Mouse (Mus musculus): Measurements from ENCODE around the gene Spata25. TPM values are rescaled to one million over a fixed set of nuclear protein-coding genes. Genes with fewer than 3 reads are reported as not detected.
A peak's percentile ranks its signal among the peaks of the same experiment; 100 is the strongest.
"Not testable (repeated sequence)": the region's sequence is repeated elsewhere in the genome, so short reads cannot be mapped to it uniquely, and the experiment has no call there.

Gene Spata25
- total RNA-seq, 2 experiments from 2014 or later, result 0.86 to 1.0 TPM

DNA sequence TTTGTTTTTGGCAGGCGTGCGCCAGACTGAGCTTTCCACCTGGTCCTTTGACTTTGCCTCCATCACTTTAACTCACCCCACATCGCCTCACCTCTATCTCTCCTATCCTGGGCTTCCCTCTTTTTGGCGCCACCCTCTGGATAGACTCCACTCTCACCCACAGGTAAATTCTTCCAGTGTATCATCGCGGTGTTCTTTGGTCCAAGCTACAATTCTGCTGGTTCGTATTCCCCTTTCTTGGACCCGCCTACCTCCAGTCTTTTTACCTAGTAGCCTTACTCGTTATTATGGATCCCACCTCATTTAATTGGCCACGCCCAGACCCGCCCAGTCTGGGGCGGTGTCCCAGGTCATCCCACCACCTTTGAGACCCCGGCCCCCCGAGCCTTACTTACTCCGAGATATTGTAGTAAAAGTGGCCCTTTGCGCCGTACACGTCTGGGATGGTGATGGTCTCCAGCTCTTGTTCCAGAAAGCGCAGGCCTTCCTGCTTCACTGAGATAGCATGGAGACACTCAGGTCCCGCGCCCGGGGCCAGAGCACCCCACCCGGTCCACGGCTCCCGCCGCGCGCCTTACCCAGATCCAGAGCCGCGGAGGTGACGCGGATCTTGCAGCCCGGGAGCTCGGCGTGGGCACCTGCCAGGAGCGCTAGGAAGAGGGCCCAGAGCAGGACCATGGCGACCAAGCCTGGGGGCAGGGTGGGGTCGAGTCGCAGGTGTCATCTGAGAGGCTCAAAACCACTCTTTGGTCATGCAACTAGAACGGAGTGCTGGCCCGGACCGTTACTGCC is 28.2 kb upstream of the Spata25 start:
- intact Hi-C loops (cut with DNase I), result loop anchor here (2.0 kb wide), 1 partner anchor 22 kb away; no protein-coding TSS in a partner anchor
- DNase-seq, result peak; percentile 40 to 41

DNA sequence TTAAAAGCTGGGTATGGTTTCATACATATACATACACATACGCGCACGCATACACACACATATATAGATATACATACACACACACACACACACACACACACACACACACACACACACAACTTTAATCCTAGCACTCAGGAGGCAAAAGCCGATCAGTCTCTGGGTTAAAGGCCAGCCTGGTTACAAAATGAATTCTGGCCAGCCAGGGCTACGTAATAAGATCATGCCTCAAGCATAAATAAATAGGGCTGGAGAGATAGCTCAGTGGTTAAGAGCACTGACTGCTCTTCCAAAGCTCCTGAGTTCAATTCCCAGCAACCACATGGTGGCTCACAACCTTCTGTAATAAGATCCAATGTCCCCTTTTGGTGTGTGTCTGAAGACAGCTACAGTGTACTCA is 27.2 kb upstream of the Spata25 start:
- DNase-seq; intact Hi-C loops (cut with DNase I): not testable (repeated sequence)

DNA sequence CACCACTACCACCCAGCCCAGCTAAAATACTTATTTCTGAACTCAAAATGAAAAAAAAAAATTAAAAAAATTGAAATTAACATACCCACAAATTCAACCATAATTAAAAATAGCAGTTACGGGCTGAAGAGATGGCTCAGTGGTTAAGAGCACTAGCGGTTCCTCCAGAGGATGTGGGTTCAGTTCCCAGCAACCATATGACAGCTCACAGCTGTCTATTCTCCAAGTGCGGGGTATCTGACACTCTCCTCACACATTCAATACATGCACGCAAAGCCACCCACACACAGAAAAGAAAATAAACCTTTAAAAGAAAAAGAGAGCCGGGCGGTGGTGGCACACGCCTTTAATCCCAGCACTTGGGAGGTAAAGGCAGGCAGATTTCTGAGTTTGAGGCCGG is 21.7 kb upstream of the Spata25 start:
- no peak for DNase-seq
- intact Hi-C loops (cut with DNase I), result no loop called here

DNA sequence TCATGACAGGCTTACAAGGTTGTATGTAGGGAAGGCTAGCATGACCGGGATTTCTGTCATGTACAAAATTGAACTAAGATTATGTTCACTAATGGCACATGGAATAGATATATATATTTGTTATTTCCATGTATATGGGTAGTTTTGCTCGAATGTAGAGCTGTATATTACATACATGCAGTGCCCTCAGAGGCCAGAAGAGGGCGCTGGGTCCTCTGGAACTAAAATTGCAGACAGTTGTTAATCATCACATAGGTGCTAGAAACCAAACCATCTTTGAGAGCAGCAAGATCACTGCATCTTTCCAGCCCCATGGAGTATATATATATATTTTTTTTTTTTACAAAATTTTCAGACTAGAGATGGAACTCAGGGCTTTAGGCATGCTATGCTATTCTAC is 17.4 kb upstream of the Spata25 start:
- intact Hi-C loops (cut with DNase I), result no loop called here
- DNase-seq, result no peak

- intact Hi-C loops (cut with DNase I), result loop anchor here (2.0 kb wide), 1 partner anchor 22 kb away; the partner anchor contains the start of gene Pltp
- no peak for DNase-seq
Observed at GRCm38 (mm10) chr2:164835164-164835563, 6.8 kb upstream of the Spata25 start.

DNA sequence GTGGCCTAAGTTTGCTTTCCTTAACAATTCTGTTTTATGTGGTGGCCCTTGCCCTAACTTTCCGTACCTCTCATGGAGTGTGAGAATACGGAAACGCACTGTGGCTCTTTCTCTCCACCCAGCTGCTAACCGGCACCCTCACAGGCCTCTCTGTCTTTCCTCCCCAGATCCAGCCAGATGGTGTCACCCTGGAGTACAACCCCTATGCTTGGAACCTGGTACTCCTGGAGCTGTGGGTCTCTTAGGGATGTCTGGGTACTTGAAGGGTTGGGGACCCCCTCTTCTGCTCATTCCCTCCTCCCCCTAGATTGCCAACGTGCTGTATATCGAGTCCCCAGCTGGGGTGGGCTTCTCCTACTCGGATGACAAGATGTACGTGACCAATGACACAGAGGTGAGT is 6.2 kb upstream of the Spata25 start:
- intact Hi-C loops (cut with DNase I), result loop anchor here (2.0 kb wide), 1 partner anchor 22 kb away; the partner anchor contains the start of gene Pltp
- DNase-seq, result peak in 1 of 2 experiments; percentile 21

- intact Hi-C loops (cut with DNase I), result loop anchor here (2.0 kb wide), 2 partner anchors 45 to 77 kb away; partner anchors contain the start of genes Pcif1 and Zfp335
- peak; percentile 88 to 93 for DNase-seq
Observed at GRCm38 (mm10) chr2:164833314-164833959, 5.1 kb upstream of the Spata25 start, which contains the start of gene Neurl2. Gene Neurl2 (minus strand): TSS chr2:164833456.

DNA sequence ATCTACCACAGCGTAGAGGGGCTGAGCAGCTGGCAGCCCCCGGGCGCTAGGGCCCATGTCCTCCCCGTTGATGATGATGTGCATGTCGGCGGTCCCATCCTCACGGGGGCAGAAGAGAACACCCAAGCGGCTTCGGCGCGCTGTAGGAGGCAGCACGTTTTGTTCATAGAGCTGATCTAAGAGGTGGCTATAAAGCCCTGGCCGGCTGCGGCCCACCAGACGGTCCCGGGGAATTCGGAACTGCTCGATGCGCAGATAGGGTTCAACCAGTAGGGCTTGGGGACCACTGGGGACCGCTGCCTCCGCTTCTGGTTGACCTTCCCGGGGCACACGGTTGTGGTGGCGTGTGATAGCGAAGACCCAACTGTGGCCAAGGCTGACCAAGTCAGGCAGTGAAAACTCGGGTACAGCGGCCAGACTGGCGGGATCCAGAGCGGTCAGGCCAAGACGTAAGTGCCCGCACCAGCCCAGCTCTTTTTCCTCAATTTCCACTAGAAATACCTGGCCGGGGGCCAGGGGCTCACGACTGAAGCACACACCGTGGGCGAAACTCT is 4.5 kb upstream of the Spata25 start, which contains the start of gene Ctsa:
TSS of gene Ctsa (plus strand) at position 126 of the 554 bp plus-strand sequence.
- intact Hi-C loops (cut with DNase I), result loop anchor here (2.0 kb wide), 2 partner anchors 46 to 78 kb away; partner anchors contain the start of genes Pcif1 and Zfp335
- DNase-seq, result peak; percentile 82

GRCm38 (mm10) chr2:164832032-164832747 is 3.9 kb upstream of the Spata25 start:
- DNase-seq, result no peak
- intact Hi-C loops (cut with DNase I), result loop anchor here (2.0 kb wide), 2 partner anchors 47 to 79 kb away; partner anchors contain the start of genes Pcif1 and Zfp335

- DNase-seq, result no peak
- intact Hi-C loops (cut with DNase I), result no loop called here
Observed at GRCm38 (mm10) chr2:164831029-164831428, 2.7 kb upstream of the Spata25 start.

GRCm38 (mm10) chr2:164829090-164829489 is 753 bp upstream of the Spata25 start:
- no peak for DNase-seq
- intact Hi-C loops (cut with DNase I), result loop anchor here (10.0 kb wide), 1 partner anchor 206 kb away; the partner anchor contains the start of gene Ncoa5

- intact Hi-C loops (cut with DNase I), result loop anchor here (10.0 kb wide), 1 partner anchor 208 kb away; the partner anchor contains the start of gene Ncoa5
- DNase-seq, result no peak
Observed at GRCm38 (mm10) chr2:164827146-164827850, 1.0 kb downstream of the Spata25 start.

- intact Hi-C loops (cut with DNase I), result loop anchor here (10.0 kb wide), 1 partner anchor 209 kb away; the partner anchor contains the start of gene Ncoa5
Observed at GRCm38 (mm10) chr2:164825521-164825920, 2.8 kb downstream of the Spata25 start.

DNA sequence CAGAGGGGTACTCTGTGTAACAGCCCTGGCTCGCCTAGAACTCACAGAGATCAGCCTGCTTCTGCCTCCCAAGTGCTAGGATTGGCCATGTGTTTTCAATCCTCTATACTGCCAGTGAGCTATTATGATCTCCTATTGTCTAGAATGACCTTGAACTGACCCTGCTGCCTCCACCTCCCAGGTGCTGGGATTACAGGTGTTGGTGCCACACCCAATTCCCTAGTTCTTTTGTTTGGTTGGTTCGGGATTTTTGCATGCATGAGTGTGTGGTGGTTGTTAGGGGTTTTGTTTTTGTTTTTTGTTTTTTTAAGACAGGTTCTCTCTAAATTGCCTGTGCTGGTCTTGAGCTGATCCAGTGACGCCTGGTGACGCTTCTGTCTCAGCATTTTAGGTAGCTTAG is 4.4 kb downstream of the Spata25 start:
- intact Hi-C loops (cut with DNase I), result loop anchor here (10.0 kb wide), 1 partner anchor 211 kb away; the partner anchor contains the start of gene Ncoa5
- no peak for DNase-seq

More at GRCm38 (mm10) chr2:164825521-164825920, 2.8 kb downstream of the Spata25 start:
- DNase-seq, result no peak

- DNase-seq, result no peak
- intact Hi-C loops (cut with DNase I), result loop anchor here (10.0 kb wide), 1 partner anchor 212 kb away; the partner anchor contains the start of gene Ncoa5
Observed at GRCm38 (mm10) chr2:164823181-164823585, 5.2 kb downstream of the Spata25 start.

GRCm38 (mm10) chr2:164822636-164823165 is 5.6 kb downstream of the Spata25 start, which contains the start of gene Zswim1:
Gene Zswim1 (plus strand): TSS chr2:164822686.
- peak; percentile 99 to 100 for DNase-seq
- intact Hi-C loops (cut with DNase I), result loop anchor here (10.0 kb wide), 1 partner anchor 212 kb away; the partner anchor contains the start of gene Ncoa5

DNA sequence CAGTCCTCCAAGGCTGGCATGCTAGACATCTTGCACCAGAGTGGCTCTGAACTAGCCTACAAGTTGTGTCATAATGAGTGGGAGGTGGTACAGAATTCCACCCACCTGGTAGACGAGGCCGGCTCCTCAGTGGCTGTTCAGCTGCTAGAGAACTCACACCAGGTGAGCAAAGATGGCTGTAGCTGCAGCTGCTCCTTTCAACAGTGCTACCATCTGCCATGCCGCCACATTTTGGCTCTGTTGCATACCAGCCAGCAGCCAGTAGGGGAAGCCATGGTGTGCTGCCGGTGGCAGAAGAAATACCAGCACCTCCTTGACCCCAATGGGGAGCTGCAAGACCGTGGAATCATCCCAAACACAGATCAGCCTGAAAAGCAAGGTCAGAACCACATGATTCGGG is 7.3 kb downstream of the Spata25 start:
- intact Hi-C loops (cut with DNase I), result loop anchor here (10.0 kb wide), 1 partner anchor 214 kb away; the partner anchor contains the start of gene Ncoa5
- no peak for DNase-seq

DNA sequence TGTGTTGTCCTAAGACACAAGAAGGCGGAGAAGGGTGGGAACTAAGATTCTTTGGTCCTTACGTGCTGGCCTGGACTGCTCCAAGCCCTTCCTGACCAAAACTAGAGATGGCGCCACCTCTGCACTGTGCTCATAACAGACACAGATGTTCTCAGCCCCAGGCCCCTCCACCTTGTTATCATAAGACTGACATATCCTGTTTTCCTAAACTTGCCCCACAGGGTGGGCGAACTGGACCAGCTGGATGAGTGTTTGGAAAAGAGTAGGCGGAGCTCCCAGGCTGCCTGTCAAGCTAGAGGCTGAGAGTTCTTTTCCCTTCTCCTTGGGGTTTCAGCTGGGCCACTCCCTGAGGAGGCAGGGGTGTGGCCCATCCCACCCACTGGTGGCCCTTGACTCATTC is 10.6 kb downstream of the Spata25 start:
- no peak for DNase-seq
- intact Hi-C loops (cut with DNase I), result no loop called here

- no peak for DNase-seq
- intact Hi-C loops (cut with DNase I), result no loop called here
Observed at GRCm38 (mm10) chr2:164817206-164817605, 11.1 kb downstream of the Spata25 start.
